Mouse (Mus musculus) small intestine, adult 2 months (tissue): ENCODE data around the gene Crk. TPM values are rescaled to one million over a fixed set of nuclear protein-coding genes. Genes with fewer than 3 reads are reported as not detected.
"Not testable (repeated sequence)": the region's sequence is repeated elsewhere in the genome, so short reads cannot be mapped to it uniquely, and the experiment has no call there.

Experiments
- H3K27ac ChIP-seq: fragments of 200-500 bp; 2 replicates; pipeline ENCODE4 v1.5.1; 2012; ENCODE audit warnings: low read depth, low read length, control low read depth, inconsistent platforms; ENCODE audit not compliant: insufficient read depth
- H3K27me3 ChIP-seq: fragments of 200-500 bp; 2 replicates; pipeline ENCODE4 v1.6.1; 2012; ENCODE audit warnings: mild to moderate bottlenecking, moderate library complexity, low read length, inconsistent platforms; ENCODE audit not compliant: control insufficient read depth, insufficient read depth
- H3K36me3 ChIP-seq: fragments of 200-500 bp; 2 replicates; pipeline ENCODE4 v1.6.1; 2012; ENCODE audit warnings: mild to moderate bottlenecking, low read length, control low read depth, inconsistent platforms; ENCODE audit not compliant: control insufficient read depth, insufficient read depth
- H3K4me1 ChIP-seq: fragments of 200-500 bp; 2 replicates; pipeline ENCODE4 v1.6.1; 2012; ENCODE audit warnings: low read length, inconsistent platforms, mixed read lengths; ENCODE audit not compliant: control insufficient read depth, insufficient read depth, insufficient read length
- H3K4me3 ChIP-seq: fragments of 200-500 bp; 2 replicates; pipeline ENCODE4 v1.5.1; 2012; ENCODE audit warnings: low read depth, mild to moderate bottlenecking, control low read depth, inconsistent platforms, low read length, moderate library complexity
- CTCF ChIP-seq: fragments of 200-500 bp; IDR thresholded peaks from 2 replicates; pipeline ENCODE4 v1.5.1; 2012; ENCODE audit warnings: low read depth, mild to moderate bottlenecking, control low read depth, inconsistent platforms, low read length, moderate library complexity, mixed read lengths; ENCODE audit not compliant: insufficient replicate concordance, insufficient read length; ENCODE audit errors: extremely low read depth
- POLR2A ChIP-seq: fragments of 200-500 bp; IDR thresholded peaks from 2 replicates; pipeline ENCODE4 v1.6.1; 2012; ENCODE audit warnings: low read depth, mild to moderate bottlenecking, control low read depth, inconsistent platforms, low read length, moderate library complexity
- WGBS: fragments of 180-500 bp; shearing (Covaris S2); methylation state at CpG from one replicate; pipeline ENCODE4 v1.1.7; 2018; 5-methylcytosine and 5-hydroxymethylcytosine counted together
- polyA plus RNA-seq: library from polyadenylated mRNA; depleted of rRNA; stranded (reverse); fragments of >200 nt; gene quantifications from 2 replicates; pipeline ENCODE4 v1.2.3, GENCODE M21; 2012

Crk gene
- polyA plus RNA-seq, 1 experiment: 111 TPM

DNA sequence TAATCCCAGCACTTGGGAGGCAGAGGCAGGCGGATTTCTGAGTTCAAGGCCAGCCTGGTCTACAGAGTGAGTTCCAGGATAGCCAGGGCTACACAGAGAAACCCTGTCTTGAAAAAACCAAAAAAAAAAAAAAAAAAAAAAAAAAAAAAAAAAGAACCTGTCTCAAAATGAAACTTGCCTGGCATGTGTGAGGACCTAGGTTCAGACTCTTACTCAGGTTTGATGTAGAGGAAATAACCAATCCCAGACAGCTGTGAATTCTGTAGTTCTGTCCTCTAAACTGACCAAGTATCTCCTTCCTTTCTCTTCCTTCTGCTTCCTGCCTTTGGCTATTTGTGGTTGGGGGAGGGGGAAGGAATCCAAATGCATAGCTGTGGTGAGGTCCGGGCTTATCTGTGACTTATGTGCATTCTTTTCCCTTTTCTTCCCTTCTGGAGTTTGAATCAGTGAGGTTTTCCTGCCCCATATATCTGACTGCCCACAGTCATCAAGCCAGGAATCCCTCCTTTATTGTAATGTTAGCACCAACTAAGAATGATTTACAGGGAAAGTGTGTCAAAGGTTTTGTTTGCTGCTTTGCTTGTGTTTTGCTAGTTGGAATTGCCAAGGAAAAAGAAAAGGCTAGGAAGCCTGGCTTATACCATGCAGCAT, 8.4 kb downstream of the Crk start:
- Histone ChIP-seq H3K4me3 (no peak overlapping the region), H3K27me3 (no peaks in the 10 kb centered on the region), H3K27ac (no peak overlapping the region), H3K36me3 (peaks cover 22% of the 10 kb centered on the region), H3K4me1 (no peaks in the 10 kb centered on the region)
- TF ChIP-seq POLR2A (no peak), CTCF (no peak)
- WGBS: 53% methylated on average over 2 of the region's 2 CpGs

DNA sequence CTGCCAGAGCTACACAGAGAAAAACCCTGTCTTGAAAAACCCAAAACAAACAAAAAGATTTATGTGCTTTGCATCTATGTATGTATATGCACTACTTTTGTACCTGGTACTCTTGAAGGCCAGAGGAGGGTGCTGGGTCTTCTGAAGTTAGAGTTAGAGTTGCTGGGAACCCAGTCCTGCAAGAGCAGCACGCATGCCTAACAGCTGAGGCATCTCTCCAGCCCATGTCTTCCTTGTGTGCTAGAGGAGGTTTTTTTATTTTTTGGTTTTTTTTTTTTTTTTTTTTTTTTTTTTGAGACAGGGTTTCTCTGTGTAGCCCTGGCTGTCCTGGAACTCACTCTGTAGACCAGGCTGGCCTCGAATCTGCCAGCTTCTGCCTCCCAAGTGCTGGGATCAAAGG, 9.1 kb downstream of the Crk start:
- Histone ChIP-seq H3K4me3 (no peak overlapping the region), H3K27me3 (no peaks in the 10 kb centered on the region), H3K36me3 (peaks cover 23% of the 10 kb centered on the region), H3K27ac (no peak overlapping the region), H3K4me1 (no peaks in the 10 kb centered on the region)
- 76% methylated on average over 2 of the region's 2 CpGs for WGBS
- no peak for TF ChIP-seq CTCF
- TF ChIP-seq POLR2A: no peak

DNA sequence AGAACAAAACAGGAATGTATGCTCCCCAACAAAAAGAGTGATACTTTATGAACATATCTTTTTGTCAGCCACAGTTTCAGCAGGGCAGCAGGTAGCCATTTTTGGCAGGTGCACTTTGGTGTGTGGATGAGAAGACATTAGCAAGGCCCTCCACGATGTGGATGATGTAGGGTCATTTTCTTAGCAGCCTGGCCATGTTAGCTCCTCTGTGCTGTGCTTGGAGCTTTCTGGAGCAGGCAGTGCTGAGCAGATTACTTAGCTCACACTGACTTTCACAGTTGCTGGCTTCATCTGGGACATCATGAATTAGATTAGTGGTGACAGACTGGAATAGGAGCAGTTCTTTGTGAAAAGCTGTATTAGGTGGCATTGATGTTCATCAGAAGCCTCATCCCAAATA, 10.9 kb downstream of the Crk start:
- Histone ChIP-seq H3K4me3 (no peak overlapping the region), H3K36me3 (peaks cover 36% of the 10 kb centered on the region), H3K27ac (no peak overlapping the region), H3K4me1 (no peaks in the 10 kb centered on the region), H3K27me3 (no peaks in the 10 kb centered on the region)
- no peak for TF ChIP-seq POLR2A
- TF ChIP-seq CTCF: no peak
- WGBS: 80% methylated on average over 1 of the region's 1 CpGs

DNA sequence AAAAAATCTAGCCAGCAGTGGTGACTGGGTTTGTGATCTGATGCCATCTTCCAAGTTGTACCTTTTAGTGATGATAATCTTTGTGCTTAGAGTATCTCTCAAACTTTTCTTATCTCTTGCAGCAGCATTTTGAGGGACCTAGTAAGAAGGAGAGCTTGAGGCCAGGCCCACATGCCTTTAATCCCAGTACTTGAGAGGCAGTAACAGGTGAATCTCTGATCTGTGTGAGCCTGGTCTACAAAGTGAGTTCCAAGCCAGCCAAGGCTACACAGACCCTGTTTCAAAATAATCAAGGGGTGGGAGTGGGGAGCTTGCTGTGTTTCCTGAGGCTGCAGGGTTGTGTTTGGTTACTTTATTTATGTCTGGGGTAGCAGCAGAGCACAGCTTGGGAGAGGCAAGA, 12.0 kb downstream of the Crk start:
- H3K4me1 ChIP-seq: no peaks in the 10 kb centered on the region
- no peaks in the 10 kb centered on the region for H3K27me3 ChIP-seq
- H3K27ac ChIP-seq: no peak overlapping the region
- TF ChIP-seq POLR2A (no peak), CTCF (no peak)
- no peak overlapping the region for H3K4me3 ChIP-seq
- peaks cover 39% of the 10 kb centered on the region for H3K36me3 ChIP-seq

DNA sequence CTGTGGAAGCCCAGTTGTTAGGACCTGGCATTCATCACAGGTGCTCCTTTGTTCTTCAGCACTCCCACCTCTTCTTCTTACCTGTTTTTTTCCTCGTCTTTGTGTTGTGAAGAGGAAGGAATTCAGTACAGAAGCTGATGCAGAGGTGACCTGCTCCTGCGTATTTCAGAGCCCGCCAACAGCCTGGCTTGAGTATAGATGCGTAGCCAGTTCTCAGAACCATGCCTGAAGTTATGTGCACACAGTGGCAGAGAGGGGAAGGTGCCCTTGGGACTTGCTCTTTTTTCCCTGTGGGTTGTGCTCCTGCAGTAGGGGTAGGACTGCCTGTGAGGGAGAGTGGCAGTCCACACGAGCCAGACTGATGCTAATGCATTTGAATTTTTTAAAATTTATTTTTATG, 14.5 kb downstream of the Crk start:
- no peaks in the 10 kb centered on the region for H3K27me3 ChIP-seq
- no peaks in the 10 kb centered on the region for H3K4me1 ChIP-seq
- H3K27ac ChIP-seq: no peak overlapping the region
- peaks cover 55% of the 10 kb centered on the region for H3K36me3 ChIP-seq
- H3K4me3 ChIP-seq: no peak overlapping the region
- 90% methylated on average over 5 of the region's 5 CpGs for WGBS
- no peak for TF ChIP-seq POLR2A
- no peak for TF ChIP-seq CTCF

DNA sequence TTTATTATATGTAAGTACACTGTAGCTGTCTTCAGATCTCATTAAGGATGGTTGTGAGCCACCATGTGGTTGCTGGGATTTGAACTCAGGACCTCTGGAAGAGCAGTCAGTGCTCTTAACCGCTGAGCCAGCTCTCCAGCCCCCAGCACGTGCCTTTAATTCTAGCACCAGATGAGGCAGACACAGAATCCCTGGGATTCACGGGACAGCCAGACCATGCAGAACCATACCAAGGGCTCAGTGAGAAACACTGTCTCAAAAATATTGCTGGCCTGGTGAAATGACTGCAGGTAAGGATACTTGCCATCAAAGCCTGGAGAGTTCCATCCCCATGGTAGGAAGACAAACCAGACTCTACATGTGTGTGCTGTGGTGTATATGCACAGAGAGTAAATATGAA, 18.4 kb downstream of the Crk start:
- H3K27ac ChIP-seq, H3K4me1 ChIP-seq, H3K27me3 ChIP-seq, H3K4me3 ChIP-seq: not testable (repeated sequence)
- WGBS: 95% methylated on average over 3 of the region's 3 CpGs
- H3K36me3 ChIP-seq: peaks cover 59% of the 10 kb centered on the region

DNA sequence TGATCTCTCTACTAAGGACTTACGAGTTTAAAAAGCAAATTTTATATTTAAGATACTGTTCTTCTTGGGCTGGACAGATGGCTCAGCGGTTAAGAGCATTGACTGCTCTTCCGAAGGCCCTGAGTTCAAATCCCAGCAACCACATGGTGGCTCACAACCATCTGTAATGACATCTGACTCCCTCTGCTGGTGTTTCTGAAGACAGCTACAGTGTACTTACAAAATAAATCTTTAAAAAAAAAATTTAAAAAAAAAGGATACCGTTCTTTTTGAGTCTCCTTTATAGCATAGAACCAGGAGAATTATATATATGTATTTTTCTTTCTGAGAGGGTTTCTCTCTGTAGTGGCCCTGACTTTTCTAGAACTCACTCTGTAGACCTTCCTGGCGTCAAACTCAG, 21.5 kb downstream of the Crk start:
- Histone ChIP-seq H3K4me1 (no peaks in the 10 kb centered on the region), H3K27ac (no peak overlapping the region), H3K4me3 (no peak overlapping the region), H3K27me3 (no peaks in the 10 kb centered on the region), H3K36me3 (peaks cover 54% of the 10 kb centered on the region)
- 97% methylated on average over 5 of the region's 5 CpGs for WGBS
- TF ChIP-seq CTCF: no peak
- no peak for TF ChIP-seq POLR2A

DNA sequence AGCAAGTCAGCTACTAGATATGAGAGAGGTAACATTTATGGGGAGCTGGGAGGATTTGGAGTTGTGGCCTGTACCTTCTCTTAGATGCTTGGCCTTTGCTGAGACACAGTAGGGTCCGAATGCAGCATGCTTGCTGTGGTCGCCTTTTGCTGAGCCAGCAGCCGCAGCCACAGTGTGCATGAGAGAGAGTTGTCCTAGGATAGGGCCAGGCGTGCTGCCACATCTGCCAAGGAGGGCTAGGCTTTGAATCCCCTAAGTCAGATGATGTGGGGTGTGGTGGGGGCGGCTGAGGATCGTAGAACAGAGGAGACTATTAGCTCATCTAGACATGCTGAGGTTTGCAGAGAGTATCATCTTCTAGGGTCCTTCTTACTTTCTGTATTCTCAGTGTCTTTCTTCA, 23.7 kb downstream of the Crk start:
- Histone ChIP-seq H3K27ac (no peak overlapping the region), H3K36me3 (peaks cover 44% of the 10 kb centered on the region), H3K4me1 (no peaks in the 10 kb centered on the region), H3K27me3 (no peaks in the 10 kb centered on the region), H3K4me3 (no peak overlapping the region)
- WGBS: 95% methylated on average over 6 of the region's 6 CpGs
- no peak for TF ChIP-seq POLR2A
- no peak for TF ChIP-seq CTCF
